Mouse (Mus musculus) granulocyte monocyte progenitor cell, adult 5-6 weeks (primary cell): Measurements from ENCODE around the gene Zbp1. TPM values are rescaled to one million over a fixed set of nuclear protein-coding genes. Genes with fewer than 3 reads are reported as not detected.

Experiments used
- ATAC-seq: replicated peaks from 2 replicates; pipeline ENCODE4 v1.8.0; 2016; ENCODE audit warnings: mild to moderate bottlenecking, moderate TSS enrichment, inconsistent platforms; ENCODE audit not compliant: poor library complexity, severe bottlenecking
- total RNA-seq, 2 experiments: library from RNA; stranded (forward) in 1 of 2; stranded (reverse) in 1 of 2; fragments of 200-712, 200-1000 nt in 1 of 2; fragments of >200 nt in 1 of 2; fragmentation: Nextera tagmentation in 1 of 2; gene quantifications; 2 replicates each; pipeline ENCODE4 v1.2.3; 2014 to 2017

Zbp1 gene
- total RNA-seq (2014; fragmentation: Nextera tagmentation) (1.8 and 5.0 TPM in 2 replicates), total RNA-seq (2017) (1.2 and 5.3 TPM in 2 replicates)

DNA sequence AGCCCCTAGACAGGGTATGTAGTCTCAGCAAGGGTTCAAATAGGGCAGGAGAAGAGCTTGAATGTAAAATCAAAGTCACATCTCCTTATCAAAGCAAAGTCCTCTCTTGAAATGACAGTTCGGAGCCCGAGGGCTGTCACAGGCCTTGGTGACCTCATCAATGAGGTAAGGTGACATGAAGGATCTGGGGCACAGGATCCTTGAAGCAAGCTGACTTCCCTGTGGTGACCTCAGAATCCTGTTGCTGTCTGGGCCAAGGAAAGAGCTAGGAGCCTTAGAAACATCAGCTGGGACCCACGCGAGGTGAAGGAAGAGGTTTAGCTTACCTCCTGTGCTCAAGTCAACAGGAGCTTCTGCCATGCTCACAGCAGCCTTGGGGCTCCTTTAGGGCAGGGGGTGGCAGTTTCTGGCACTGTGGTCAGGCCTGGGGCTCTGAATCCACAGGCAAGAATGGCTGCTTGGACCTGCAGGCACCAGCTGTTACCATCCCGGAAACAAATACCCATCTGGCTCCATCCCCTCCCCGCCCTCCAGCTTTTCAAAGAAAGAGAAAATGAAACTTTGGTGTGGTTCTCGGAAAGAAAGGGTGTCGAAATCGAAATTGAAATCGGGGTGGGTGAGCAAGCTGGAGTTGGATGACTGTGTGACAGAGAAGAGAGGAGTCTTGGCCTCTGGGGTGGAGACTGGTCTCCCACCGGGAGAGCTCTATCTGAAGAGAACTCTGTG is at the start of gene Zbp1:
TSS of gene Zbp1 (minus strand) at position 508 of the 726 bp plus-strand sequence.
- peak; percentile 83 for ATAC-seq

DNA sequence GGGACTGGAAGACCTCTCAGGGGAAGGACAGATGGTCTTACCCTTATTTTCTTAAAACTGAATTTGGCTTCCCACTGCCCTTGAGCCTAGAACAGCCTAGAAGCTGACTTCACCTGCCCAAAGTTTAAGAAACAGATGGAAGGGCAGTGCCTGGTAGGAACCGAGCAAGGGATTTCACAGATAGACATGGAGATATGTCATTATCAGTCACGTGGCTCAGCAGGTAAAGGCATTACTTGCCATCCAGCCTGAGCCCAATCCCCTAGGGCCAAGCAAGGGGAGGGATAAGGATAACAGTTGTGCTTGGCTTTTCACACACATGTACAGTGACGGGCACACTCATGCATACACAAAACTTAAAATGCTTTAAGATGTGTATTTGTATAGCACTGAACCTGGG is 48.8 kb upstream of the Zbp1 start:
- no peak for ATAC-seq

DNA sequence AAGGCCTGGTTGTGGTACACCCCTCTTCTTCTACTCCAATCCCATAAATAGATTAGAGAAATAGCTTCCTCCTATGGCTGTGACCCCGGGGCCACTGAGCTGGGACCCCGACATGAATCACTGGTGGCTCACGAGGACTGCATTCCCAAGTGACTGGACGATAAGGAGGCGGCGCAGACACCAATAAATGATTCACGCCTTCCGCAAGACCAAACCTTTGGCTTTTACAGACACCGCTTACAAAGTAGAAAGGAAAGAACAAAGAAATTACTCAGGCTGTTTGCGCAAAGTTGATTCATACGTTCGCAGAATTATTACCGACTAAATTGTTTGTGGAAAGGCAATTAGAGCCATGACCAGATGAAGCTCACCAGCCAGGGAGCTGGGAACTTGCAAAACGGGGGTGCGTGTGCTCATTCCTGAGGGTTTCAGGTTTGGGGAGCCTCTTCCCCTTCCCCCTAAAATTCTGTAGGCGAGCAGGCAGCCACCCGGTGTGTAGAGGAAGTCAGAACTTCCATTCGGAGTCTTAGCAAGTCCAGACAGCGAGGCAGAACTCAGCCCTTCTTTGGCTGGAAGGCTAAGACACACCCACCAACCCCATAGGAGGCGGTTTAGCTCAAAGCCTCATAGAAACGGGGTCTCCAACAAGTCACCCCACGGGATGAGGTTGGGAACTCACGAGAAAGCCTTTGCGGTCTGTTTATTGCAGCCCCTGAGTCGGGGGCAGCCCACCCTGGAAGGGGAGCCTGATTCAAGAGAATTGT is 47.8 kb upstream of the Zbp1 start:
- no peak for ATAC-seq

DNA sequence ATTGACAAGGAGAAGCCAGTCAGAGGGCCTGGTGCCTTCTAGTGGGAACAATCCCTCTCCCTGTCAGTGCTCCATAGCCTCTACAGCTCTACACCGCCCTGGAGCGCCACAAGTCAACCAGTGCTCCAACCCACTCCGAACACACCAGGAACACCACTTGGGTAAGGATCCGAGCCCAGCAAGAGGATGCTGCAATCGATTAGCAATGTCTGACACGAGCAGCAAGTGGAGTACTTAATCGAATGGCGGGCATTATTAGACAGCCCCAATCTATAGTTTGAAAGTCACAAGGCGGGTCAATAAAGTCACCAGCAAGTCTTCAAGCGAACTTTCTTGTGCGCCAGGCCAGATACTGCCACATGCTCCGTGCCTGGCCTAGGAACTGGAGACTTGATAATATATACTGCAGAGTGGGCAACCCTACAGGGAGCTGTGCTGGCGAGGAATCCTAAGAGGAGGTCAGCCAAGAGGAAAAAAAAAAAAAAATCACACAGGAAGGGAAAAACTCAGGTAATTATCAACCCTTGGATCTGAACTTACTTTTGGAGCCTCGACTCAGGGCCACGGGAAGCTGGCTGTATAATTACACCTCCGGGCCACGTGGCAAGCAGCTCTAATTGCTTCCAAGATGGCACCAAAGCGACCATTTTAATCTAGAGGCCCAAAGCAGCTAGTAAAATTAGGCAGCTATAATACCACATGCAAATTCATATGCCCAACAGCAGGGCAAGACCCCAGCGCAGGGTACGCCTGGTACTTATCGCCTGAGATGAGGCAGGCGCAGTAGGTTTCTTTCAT is 46.9 kb upstream of the Zbp1 start:
- ATAC-seq: no peak

DNA sequence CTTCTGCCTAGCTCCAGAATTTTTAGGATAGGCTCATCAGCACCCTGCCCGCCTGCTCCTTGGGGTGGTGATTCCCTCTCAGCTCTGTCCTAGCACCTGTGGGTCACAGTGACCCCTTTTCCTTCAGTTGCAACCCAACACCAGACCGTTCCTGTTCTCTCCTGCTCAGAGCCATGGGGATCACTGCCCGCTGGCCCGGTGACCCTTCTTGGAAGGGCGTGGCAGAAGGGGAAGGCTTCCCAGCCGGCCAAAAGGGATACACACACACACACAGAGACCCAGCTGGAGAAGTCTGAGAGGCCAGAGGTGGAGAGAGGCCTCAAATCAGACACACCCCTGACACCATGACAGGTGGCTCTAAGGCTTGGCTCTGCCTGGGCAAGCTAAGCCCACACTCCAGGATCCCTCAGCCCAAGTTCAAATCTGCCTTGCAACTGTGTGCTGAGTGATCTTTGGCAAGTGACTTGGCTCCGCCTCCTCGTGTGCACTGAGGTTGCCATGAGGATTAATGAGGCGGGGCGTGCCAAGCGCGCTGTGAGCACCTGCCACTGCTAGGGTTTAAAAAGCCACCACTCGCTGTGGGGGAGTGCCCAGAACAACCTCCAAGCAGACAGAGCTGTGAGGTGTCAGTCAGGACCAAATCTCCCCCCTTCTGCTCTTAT is 45.9 kb upstream of the Zbp1 start:
- peak; percentile 24; the same call in 1 of the 2 replicates for ATAC-seq

DNA sequence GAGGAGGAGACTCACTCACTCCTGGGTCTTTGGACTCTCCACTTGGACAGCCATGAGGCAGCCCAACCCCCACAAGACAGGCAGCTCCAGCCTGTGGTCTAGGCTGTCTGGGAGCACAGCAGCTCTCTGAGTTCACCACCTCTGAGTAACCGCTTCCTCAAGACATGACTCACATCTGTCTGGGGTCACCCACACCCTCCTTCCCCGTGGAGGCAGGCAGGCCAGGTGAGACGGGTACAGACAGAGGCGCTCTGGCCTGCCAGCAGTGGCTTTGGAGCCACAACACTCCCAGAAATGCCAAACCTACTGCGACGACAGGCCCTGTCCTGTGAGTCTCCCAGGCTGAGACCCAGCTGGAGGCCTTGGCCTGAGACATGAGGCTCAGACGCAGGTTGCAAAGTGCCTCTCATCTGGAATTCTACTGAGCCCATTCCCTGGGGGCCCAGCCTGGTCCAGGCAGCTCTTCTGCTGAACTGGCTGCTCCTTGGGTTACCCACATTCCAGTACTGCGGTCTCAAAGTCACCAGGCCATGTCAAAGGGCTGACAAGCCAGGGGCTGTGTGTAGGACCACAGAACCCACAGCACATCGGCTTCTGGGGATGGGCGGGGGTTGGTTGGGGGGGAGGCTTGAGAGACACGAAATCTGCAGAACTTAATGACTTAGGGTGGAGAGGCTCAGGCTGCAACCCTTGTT is 45.1 kb upstream of the Zbp1 start:
- peak; percentile 72 for ATAC-seq

DNA sequence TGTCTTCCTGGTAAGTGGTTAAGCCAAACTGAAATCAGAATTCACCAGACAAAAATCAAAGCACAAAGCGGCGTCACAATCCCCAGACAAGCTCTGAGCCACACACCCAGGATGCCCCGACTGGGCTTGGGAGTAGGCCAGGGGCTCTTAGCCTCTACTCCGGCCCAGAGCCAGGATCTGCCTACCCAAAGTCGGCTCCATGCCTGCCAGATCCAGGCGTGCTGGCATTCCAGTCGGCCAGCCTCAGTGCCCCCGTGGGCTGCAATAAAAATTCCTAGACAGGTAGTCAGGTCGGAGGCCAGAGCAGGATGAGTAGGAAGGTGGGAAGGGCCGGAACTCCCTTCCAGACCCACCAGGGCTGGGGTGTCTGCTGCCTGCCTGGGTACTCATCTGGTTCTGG is 42.8 kb upstream of the Zbp1 start:
- ATAC-seq: no peak

DNA sequence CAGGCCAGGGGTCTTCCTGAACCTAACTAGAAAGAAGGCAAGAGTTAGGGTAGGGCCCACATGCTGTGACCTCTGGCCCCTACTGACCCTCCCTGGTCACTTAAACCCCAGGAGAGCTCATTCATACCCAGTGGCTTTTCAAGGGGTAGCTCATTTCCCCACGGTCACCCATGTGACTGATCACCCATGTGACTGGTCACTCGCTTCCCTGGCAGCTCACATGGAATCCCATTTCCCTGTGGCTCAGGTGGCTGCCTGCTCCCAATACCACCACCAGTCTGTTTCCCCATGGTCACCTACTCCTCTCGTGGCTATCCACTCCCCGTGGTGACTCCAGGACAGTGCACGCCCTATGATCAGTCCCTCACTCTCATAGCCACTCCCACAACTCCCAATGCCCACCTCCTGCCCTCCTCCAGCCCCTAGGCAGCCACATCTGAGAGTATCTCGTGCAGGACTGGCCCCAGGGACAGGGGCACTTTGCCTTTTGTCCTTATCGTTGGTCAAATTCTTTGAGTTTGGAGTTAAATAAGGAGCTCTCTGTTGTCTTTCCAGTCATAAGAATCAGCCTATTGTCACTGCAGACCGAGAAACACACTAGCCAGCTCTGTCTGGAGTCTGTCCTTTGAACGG is 39.9 kb upstream of the Zbp1 start:
- no peak for ATAC-seq

DNA sequence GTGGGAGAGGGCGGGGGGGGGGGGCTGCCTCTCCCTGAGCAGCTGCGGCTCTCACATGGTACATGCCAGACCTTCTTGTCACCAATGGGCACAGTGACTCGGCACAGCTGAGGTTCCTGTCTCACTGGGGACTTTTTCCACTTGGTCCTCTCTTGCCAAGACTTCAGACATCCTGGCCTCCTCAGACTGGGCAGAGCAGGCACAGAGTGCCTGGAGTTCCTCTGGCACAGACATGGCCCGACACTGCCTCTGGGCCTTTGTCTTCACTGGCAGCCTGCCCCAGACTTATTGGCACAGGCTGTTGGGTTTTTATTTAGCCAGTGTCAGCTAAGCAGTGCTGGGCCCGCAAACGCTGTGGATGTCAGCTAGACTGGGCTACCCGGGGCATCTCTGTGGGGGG is 38.9 kb upstream of the Zbp1 start:
- no peak for ATAC-seq

DNA sequence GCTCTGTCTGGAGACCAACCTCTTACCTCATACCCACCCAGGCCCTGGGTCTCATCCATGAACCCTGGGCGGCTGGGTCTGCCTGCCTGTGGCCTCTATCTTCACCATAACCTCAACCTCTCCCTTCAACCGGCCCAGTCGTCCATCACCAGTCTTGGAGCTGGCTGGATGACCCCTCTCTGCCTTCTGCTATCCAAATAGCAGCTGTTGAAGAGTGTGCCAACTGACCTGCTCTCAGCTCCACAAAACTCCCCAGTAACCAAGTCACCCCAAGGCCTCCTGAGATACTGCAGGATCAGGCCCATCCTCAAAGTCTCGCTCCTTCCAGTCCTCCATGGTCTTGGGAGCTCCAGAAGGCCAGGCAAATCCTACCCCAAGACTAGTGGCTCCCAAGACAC is 37.8 kb upstream of the Zbp1 start:
- ATAC-seq: no peak

DNA sequence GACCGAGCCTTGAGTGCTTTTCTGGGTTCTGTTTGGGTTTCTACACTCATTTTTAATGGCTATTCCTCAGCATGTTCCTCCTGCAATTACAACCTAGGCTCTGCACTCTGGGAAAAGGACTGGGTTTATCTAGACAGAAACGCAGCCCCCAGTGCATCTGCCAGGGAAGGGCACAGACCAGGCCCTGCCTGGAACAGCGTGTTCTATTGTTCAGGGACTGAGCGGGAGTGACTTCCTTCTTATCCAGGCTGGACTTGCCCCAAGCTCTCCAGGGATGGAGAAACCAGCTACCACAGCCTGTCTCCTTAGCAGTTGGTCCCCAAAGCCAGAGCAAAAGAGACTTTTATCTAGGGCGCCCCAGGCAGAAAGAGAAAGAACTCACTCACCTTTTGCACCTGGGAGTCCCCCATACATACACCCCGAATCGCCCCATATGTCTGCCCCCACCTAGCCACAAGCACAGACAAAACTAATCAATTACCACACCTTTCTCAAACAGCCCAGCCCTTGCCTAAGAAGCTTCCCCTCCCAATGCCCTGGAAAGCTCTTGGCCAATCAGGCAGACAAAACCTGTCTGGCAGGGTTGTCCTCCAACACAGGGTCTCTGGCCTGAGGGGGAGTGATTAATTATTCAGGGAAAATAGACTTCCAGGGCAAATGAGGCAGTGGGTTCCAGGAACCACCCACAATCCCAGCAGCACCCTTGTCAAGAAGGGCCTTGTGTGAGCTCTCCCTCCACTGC is 37.3 kb upstream of the Zbp1 start:
- no peak for ATAC-seq

DNA sequence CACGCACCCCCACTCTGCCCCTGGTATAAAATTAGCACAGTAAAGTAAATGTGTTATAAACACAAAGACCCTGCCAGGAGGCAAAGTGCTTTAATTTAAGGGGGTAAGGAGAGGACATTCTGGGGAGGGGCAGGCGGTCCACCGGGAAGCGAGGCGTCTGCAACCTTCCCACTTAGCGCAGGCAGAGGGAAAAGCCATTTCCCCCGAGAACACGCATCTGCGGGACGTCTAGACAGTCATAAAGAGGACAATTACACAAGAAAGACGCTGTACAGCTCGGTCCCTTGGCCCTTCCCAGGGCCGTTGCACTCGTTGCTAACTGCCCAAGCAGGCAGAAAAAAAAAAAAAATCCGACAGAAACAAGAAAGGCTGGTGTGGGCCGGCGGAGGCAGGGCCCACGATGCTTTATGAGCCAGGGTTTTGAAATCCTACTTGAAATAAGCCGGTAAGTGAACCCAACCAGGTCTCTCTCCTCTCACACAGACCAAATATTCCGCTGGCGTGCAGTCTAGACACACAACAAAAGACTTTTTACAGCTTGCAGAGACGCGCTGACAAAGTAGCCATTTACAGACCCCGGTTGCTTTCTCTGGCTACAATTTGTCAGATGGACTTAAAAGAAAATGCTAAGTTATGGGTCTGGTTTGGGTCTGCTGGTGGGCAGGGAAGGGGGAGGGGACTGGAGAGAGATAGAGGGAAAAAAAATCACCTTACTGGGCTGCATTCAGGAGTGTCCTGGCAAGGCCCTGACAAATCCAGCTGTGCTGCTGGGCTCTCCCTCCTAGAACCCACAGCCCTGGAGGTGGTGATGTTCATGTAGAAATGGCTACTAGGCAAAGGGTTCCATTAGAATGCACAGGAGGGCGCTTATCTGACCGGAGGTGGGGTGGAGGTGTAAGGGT is 35.3 kb upstream of the Zbp1 start:
- ATAC-seq: no peak

DNA sequence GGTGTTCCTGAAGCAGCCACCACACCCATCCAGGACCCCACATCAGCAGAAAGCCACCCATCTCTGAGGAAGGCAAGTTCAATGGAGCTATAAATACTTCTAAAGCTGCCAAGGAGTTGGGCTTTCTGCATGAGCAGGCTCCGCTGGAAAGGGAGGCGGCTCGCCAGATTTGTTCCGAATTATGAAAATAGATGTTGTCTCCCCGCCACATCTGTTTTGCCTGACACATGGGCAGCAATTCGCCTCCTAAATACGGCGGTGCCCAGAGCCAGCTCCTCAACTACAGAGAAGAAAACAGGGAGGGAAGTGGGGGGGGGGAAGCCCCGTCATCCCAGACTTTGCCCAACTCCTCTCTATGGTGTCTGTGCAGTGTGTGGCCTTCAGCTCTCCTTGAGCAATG is 33.0 kb upstream of the Zbp1 start:
- no peak for ATAC-seq

DNA sequence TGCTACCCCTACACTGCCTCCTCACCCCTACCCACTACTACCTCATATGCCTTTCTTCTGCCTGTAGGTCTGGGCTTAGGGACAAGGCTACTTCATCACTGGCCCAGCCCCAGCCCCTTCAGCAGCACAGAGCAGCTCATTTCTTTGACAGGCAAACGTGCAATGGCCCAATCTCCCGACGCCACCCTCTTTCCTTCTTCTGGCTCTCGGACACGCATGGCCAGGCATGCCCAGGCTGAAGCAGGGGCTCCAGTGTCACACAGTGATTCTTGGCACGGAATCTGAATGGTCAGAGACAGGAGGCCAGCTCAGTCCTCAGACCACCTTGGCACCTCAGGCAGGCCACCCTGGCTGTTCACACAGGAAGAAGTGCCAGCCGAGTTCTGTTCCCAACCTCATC is 32.4 kb upstream of the Zbp1 start:
- no peak for ATAC-seq

DNA sequence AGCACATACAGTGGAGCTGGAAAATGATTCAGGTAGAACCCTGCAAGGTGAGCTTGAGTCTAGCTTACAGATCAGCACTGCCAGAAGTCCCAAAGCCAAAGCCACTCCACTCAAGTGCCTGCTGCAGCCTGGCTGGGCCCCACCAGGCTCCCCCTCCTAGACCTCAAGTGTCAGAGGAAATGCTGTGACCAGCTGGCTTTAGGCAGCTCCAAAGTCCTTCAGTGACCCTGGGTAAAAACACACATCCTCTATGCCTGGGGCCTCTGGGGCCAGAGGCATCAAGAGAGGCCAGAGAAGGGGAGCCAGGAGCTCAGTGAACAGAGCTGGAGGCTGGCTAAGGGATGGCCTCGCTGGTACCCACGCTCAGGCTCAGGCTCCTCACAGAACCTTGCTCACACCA is 31.7 kb upstream of the Zbp1 start:
- ATAC-seq: no peak

DNA sequence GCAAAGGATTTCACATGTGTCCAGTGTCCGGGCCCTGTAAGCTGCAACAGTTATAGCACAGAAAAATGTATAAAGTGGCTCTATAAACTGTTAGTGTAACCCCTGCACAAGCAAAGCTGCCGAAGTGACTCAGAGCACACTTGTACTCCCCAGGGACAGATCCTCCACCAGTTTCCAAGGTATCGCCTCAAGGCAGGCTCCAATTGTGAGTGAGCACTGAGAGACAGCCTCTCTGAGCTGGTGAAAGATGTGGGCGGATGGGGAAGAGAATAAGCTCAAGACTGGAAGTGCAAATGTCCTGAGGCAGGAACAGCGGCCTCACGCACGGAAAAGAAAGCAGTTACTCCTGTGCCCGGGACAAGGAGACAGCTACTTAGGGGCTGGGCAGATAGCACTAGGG is 31.2 kb upstream of the Zbp1 start:
- no peak for ATAC-seq

DNA sequence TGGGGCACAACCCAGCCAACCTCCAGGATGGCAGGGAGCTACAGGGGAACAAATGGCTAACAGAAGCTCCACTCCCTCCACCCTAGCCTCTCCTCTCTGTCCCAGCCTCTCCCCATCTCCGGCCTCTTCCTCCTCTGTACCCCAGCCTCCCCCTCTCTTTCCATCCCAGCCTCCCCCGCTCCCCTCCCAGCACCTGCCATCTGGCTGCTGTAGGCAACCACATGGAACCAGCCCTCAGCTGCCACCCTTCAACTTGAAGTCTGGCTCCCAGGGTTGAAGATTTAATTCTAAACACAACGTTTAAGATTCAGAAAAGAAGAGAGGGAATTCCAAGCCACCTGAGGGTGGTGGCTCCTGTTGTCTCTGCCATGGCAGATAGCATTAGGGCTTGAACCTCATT is 30.7 kb upstream of the Zbp1 start:
- ATAC-seq: no peak

DNA sequence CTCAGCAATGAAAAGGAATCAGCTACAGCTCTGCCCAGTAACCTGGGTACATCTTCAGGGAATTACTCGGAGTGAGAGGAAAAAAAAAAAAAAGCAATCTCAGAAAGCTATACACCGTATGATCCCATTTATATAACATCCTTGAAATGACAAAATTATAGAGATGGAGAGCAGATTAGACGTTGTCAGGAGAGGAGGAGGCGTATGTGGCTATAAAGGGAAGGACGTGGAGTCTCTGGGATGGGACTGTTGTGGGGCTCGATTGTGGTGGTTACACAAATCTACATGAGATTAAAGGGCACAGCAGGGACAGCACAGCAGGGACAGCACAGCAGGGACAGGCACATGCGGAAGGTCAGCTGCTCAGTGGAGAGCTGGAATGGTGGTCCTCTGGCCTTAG is 30.1 kb upstream of the Zbp1 start:
- no peak for ATAC-seq
